ENCODE assay signal across 16 mouse cellular contexts in the genomic region with DNA sequence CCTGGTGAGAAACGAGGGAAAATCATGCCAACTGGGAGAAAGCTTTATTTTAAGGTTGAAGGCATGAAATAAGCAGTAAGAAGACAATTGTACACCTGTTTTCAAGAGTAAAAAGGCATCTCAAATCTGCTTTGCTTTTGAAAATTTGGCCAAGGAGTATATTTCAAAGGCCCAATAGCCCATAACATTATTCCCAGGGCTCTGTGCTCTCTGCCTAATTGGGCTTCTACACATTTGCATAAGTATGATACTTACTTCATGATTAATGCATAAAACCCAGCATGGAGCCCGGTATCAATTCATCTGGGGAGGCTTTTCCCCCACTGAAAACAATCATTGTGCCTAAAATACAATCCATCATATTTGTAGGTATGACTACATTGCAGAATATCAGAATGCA.
A peak's percentile ranks its signal among the peaks of the same experiment; 100 is the strongest.
DNase-seq lines count a peak whose midpoint lies in the region; ATAC-seq and TF ChIP-seq lines count a peak whose summit lies in the region.
"Had no signal": no experiment of that assay in that cellular context is flagged by ENCODE, and none has a peak within 500 bp of the region (broad histone marks: within the 10 kb centered on the region; RNA-seq: fewer than 3 reads in every experiment).

No protein-coding gene starts in this region.

- H3K4me2 ChIP-seq in hindbrain, embryonic 13.5 days, result no peak overlapping the region
- H3K4me2 ChIP-seq in midbrain, embryonic 14.5 days (ENCODE audit: low read length), result no peak overlapping the region
- H3K4me2 ChIP-seq in forebrain, embryonic 16.5 days (ENCODE audit: low read length), result no peak overlapping the region
- no peak overlapping the region for H3K4me2 ChIP-seq in midbrain, postnatal 0 days (ENCODE audit: low read depth, low read length, poor library complexity, severe bottlenecking)
- H3K4me2 ChIP-seq: heart, embryonic 13.5 days had no signal

- 32% methylated on average over 2 of the region's 2 CpGs for whole genome bisulfite sequencing in hindbrain, embryonic 13.5 days
- 56% methylated on average over 2 of the region's 2 CpGs for WGBS in hindbrain, embryonic 10.5 days
- 29% methylated on average over 2 of the region's 2 CpGs for WGBS in midbrain, embryonic 14.5 days
- 82% methylated on average over 2 of the region's 2 CpGs for WGBS in midbrain, embryonic 10.5 days
- 5% methylated on average over 2 of the region's 2 CpGs for WGBS in forebrain, embryonic 16.5 days
- 20% methylated on average over 2 of the region's 2 CpGs for whole genome bisulfite sequencing in midbrain, postnatal 0 days

- no peaks in the 10 kb centered on the region for H3K36me3 ChIP-seq in hindbrain, embryonic 13.5 days
- no peaks in the 10 kb centered on the region for H3K36me3 ChIP-seq in hindbrain, embryonic 10.5 days
- H3K36me3 ChIP-seq in midbrain, embryonic 14.5 days (ENCODE audit: control insufficient read depth, insufficient read depth, low read length), result no peaks in the 10 kb centered on the region
- H3K36me3 ChIP-seq in midbrain, embryonic 10.5 days, result no peaks in the 10 kb centered on the region
- no peaks in the 10 kb centered on the region for H3K36me3 ChIP-seq in forebrain, embryonic 16.5 days (ENCODE audit: control insufficient read depth, insufficient read depth)
- no peaks in the 10 kb centered on the region for H3K36me3 ChIP-seq in midbrain, postnatal 0 days (ENCODE audit: insufficient read depth, low read length)
- H3K36me3 ChIP-seq: embryonic facial prominence, embryonic 10.5 days; heart, embryonic 13.5 days had no signal

- DNase-seq in hindbrain, embryonic 10.5 days (ENCODE audit: low spot score), result no peak
- peak; percentile 53 for DNase-seq in midbrain, embryonic 14.5 days
- DNase-seq in midbrain, embryonic 10.5 days (ENCODE audit: low spot score), result no peak
- DNase-seq in midbrain, postnatal 0 days (ENCODE audit: low spot score), result peak; percentile 26
- DNase-seq in heart, adult 11 months, result no peak
- DNase-seq: adrenal gland, adult 2 months; adrenal gland, postnatal 25 days; cerebellum, adult 2 months; gastrocnemius, postnatal 14 days; heart, postnatal 36 days; kidney, adult 2 months had no signal

- no peaks in the 10 kb centered on the region for H3K9me3 ChIP-seq in hindbrain, embryonic 13.5 days
- no peaks in the 10 kb centered on the region for H3K9me3 ChIP-seq in hindbrain, embryonic 10.5 days
- no peaks in the 10 kb centered on the region for H3K9me3 ChIP-seq in midbrain, embryonic 14.5 days (ENCODE audit: control insufficient read depth, low read length)
- no peaks in the 10 kb centered on the region for H3K9me3 ChIP-seq in midbrain, embryonic 10.5 days (replicated peaks)
- no peaks in the 10 kb centered on the region for H3K9me3 ChIP-seq in forebrain, embryonic 16.5 days (ENCODE audit: control insufficient read depth, low read length)
- H3K9me3 ChIP-seq in midbrain, postnatal 0 days (ENCODE audit: low read length), result no peaks in the 10 kb centered on the region
- H3K9me3 ChIP-seq: embryonic facial prominence, embryonic 10.5 days; heart, embryonic 13.5 days had no signal

- ATAC-seq in hindbrain, embryonic 13.5 days (ENCODE audit: low FRiP score), result peak; percentile 43; the same call in 1 of the 2 replicates
- no peak; the same call in 1 of the 2 replicates for ATAC-seq in midbrain, embryonic 14.5 days (ENCODE audit: low FRiP score, low TSS enrichment)
- peak; percentile 77 for ATAC-seq in forebrain, embryonic 16.5 days
- ATAC-seq in midbrain, postnatal 0 days (ENCODE audit: low FRiP score), result no peak
- ATAC-seq: intestine, embryonic 16.5 days had no signal

- no peak overlapping the region for H3K9ac ChIP-seq in hindbrain, embryonic 13.5 days
- H3K9ac ChIP-seq in midbrain, embryonic 14.5 days (replicated peaks; ENCODE audit: low read length), result no peak overlapping the region
- no peak overlapping the region for H3K9ac ChIP-seq in forebrain, embryonic 16.5 days (replicated peaks; ENCODE audit: low read depth, low read length)
- no peak overlapping the region for H3K9ac ChIP-seq in midbrain, postnatal 0 days (replicated peaks; ENCODE audit: low read length, poor library complexity, severe bottlenecking)
- H3K9ac ChIP-seq: heart, embryonic 13.5 days had no signal

- no peak overlapping the region for H3K4me3 ChIP-seq in hindbrain, embryonic 13.5 days
- H3K4me3 ChIP-seq in hindbrain, embryonic 10.5 days, result no peak overlapping the region
- H3K4me3 ChIP-seq in midbrain, embryonic 14.5 days (replicated peaks; ENCODE audit: low read depth, low read length), result no peak overlapping the region
- H3K4me3 ChIP-seq in midbrain, embryonic 10.5 days, result no peak overlapping the region
- no peak overlapping the region for H3K4me3 ChIP-seq in forebrain, embryonic 16.5 days (replicated peaks; ENCODE audit: low read length)
- H3K4me3 ChIP-seq in midbrain, postnatal 0 days (ENCODE audit: low read depth, low read length), result no peak overlapping the region
- H3K4me3 ChIP-seq: embryonic facial prominence, embryonic 10.5 days; heart, embryonic 13.5 days had no signal

- H3K27me3 ChIP-seq in hindbrain, embryonic 13.5 days, result no peaks in the 10 kb centered on the region
- no peaks in the 10 kb centered on the region for H3K27me3 ChIP-seq in hindbrain, embryonic 10.5 days (ENCODE audit: insufficient read depth, poor library complexity, severe bottlenecking)
- H3K27me3 ChIP-seq in midbrain, embryonic 14.5 days (ENCODE audit: control insufficient read depth, insufficient read depth, low read length), result no peaks in the 10 kb centered on the region
- H3K27me3 ChIP-seq in midbrain, embryonic 10.5 days (ENCODE audit: low read depth, poor library complexity, severe bottlenecking), result no peaks in the 10 kb centered on the region
- H3K27me3 ChIP-seq in forebrain, embryonic 16.5 days (replicated peaks; ENCODE audit: control insufficient read depth, insufficient read depth, low read length), result no peaks in the 10 kb centered on the region
- H3K27me3 ChIP-seq in midbrain, postnatal 0 days (ENCODE audit: insufficient read depth, low read length), result no peaks in the 10 kb centered on the region
- H3K27me3 ChIP-seq: heart, embryonic 13.5 days had no signal

- H3K4me1 ChIP-seq in hindbrain, embryonic 13.5 days (replicated peaks), result peaks cover 6% of the 10 kb centered on the region; the same call in 1 of the 2 replicates
- H3K4me1 ChIP-seq in hindbrain, embryonic 10.5 days (replicated peaks), result no peaks in the 10 kb centered on the region
- H3K4me1 ChIP-seq in midbrain, embryonic 14.5 days (ENCODE audit: control insufficient read depth, insufficient read depth, low read length), result 0 out of 2 replicates have a peak, but pooled peaks cover 8% of the 10 kb centered on the region
- no peaks in the 10 kb centered on the region for H3K4me1 ChIP-seq in midbrain, embryonic 10.5 days
- peaks cover 4% of the 10 kb centered on the region for H3K4me1 ChIP-seq in forebrain, embryonic 16.5 days (replicated peaks; ENCODE audit: control insufficient read depth, insufficient read depth, low read length)
- no peaks in the 10 kb centered on the region for H3K4me1 ChIP-seq in midbrain, postnatal 0 days (ENCODE audit: insufficient read depth, low read length)
- H3K4me1 ChIP-seq: embryonic facial prominence, embryonic 10.5 days; heart, embryonic 13.5 days had no signal

- no peak for TF ChIP-seq CTCF in midbrain, postnatal 0 days (IDR thresholded peaks at IDR 0.05)

- H3K27ac ChIP-seq in hindbrain, embryonic 13.5 days, result no peak overlapping the region
- no peak overlapping the region for H3K27ac ChIP-seq in hindbrain, embryonic 10.5 days
- no peak overlapping the region for H3K27ac ChIP-seq in midbrain, embryonic 14.5 days (replicated peaks; ENCODE audit: low read depth, low read length)
- H3K27ac ChIP-seq in midbrain, embryonic 10.5 days (replicated peaks), result no peak overlapping the region
- H3K27ac ChIP-seq in forebrain, embryonic 16.5 days (ENCODE audit: low read length), result no peak overlapping the region
- H3K27ac ChIP-seq in midbrain, postnatal 0 days (ENCODE audit: low read depth, low read length), result no peak overlapping the region
- H3K27ac ChIP-seq: embryonic facial prominence, embryonic 10.5 days; heart, embryonic 13.5 days had no signal

Comparison
In these comparisons a context has a peak if more than half of its experiments do, and no peak if none do; other contexts are left out.
1. DNase-seq: peak in midbrain, embryonic 14.5 days (single experiment) and midbrain, postnatal 0 days (single experiment); none in hindbrain, embryonic 10.5 days (single experiment), midbrain, embryonic 10.5 days (single experiment) and heart, adult 11 months (single experiment).
2. ATAC-seq: peak in hindbrain, embryonic 13.5 days (single experiment) and forebrain, embryonic 16.5 days (single experiment); none in midbrain, embryonic 14.5 days (single experiment) and midbrain, postnatal 0 days (single experiment).